Mouse (Mus musculus) layer of hippocampus, postnatal 10 days (tissue): ENCODE data around the gene Hes7. TPM values are rescaled to one million over a fixed set of nuclear protein-coding genes. Genes with fewer than 3 reads are reported as not detected.
A peak's percentile ranks its signal among the peaks of the same experiment; 100 is the strongest.

Experiments used
- DNase-seq, 2 experiments: peaks; one replicate each; pipeline ENCODE4 v3.0.0; 2021; ENCODE audit warnings: low spot score in 2 of 2
- total RNA-seq, 2 experiments: library from RNA; stranded (reverse); gene quantifications; 2 replicates each; pipeline ENCODE4 v1.2.3; 2021

Hes7 gene
- total RNA-seq, 2 experiments from 2014 or later: 0.54 to 0.96 TPM

GRCm38 (mm10) chr11:69087597-69087996 is 32.6 kb upstream of the Hes7 start:
- DNase-seq: peak in 1 of 2 experiments; percentile 10

GRCm38 (mm10) chr11:69088103-69088855 is 31.9 kb upstream of the Hes7 start, which contains the start of gene Vamp2:
TSS of gene Vamp2 (plus strand) at chr11:69088490.
- peak; percentile 94 to 96 for DNase-seq

- peak in 1 of 2 experiments; percentile 41 for DNase-seq
Measured at GRCm38 (mm10) chr11:69088856-69089615, 31.2 kb upstream of the Hes7 start.

- peak; percentile 12 to 31 for DNase-seq
Measured at GRCm38 (mm10) chr11:69089616-69090290, 30.5 kb upstream of the Hes7 start.

- peak in 1 of 2 experiments; percentile 39 for DNase-seq
Measured at GRCm38 (mm10) chr11:69090367-69090766, 29.8 kb upstream of the Hes7 start.

GRCm38 (mm10) chr11:69091566-69092385 is 28.4 kb upstream of the Hes7 start:
- DNase-seq: no peak

GRCm38 (mm10) chr11:69092386-69092751 is 27.8 kb upstream of the Hes7 start:
- DNase-seq: peak; percentile 86 to 87

- DNase-seq: no peak
Measured at GRCm38 (mm10) chr11:69092871-69093270, 27.3 kb upstream of the Hes7 start.

- peak; percentile 10 to 22 for DNase-seq
Measured at GRCm38 (mm10) chr11:69093856-69094255, 26.3 kb upstream of the Hes7 start.

- peak; percentile 97 for DNase-seq
Measured at GRCm38 (mm10) chr11:69094697-69095429, 25.3 kb upstream of the Hes7 start, which contains the start of gene Per1. TSS of gene Per1 (plus strand) at chr11:69095217.

GRCm38 (mm10) chr11:69095511-69096231 is 24.5 kb upstream of the Hes7 start:
- DNase-seq: peak; percentile 35 to 39

- DNase-seq: no peak
Measured at GRCm38 (mm10) chr11:69096360-69096986, 23.7 kb upstream of the Hes7 start.

- DNase-seq: peak; percentile 97 to 98
Measured at GRCm38 (mm10) chr11:69096987-69097900, 23.0 kb upstream of the Hes7 start.

- DNase-seq: peak in 1 of 2 experiments; percentile 24
Measured at GRCm38 (mm10) chr11:69098039-69098761, 22.0 kb upstream of the Hes7 start.

- DNase-seq: peak; percentile 97
Measured at GRCm38 (mm10) chr11:69098762-69099091, 21.5 kb upstream of the Hes7 start.

GRCm38 (mm10) chr11:69099177-69099914 is 20.9 kb upstream of the Hes7 start:
- peak; percentile 78 to 84 for DNase-seq
